Mouse (Mus musculus) kidney, adult 2 months (tissue): Measurements from ENCODE around the gene Anapc13. TPM values are rescaled to one million over a fixed set of nuclear protein-coding genes. Genes with fewer than 3 reads are reported as not detected.

Experiments used
- DNase-seq: peaks from one replicate; pipeline ENCODE4 v3.0.0; 2021
- H3K27ac ChIP-seq: fragments of 200-500 bp; 2 replicates; pipeline ENCODE4 v1.5.1; 2012; ENCODE audit warnings: low read depth, low read length, control low read depth, inconsistent platforms; ENCODE audit not compliant: insufficient read depth
- H3K27me3 ChIP-seq: fragments of 200-500 bp; replicated peaks from 2 replicates; pipeline ENCODE4 v1.6.1; 2012; ENCODE audit warnings: mild to moderate bottlenecking, moderate library complexity, low read length, inconsistent platforms; ENCODE audit not compliant: control insufficient read depth, insufficient read depth
- H3K36me3 ChIP-seq: fragments of 200-500 bp; 2 replicates; pipeline ENCODE4 v1.6.1; 2012; ENCODE audit warnings: mild to moderate bottlenecking, moderate library complexity, low read length, inconsistent platforms; ENCODE audit not compliant: control insufficient read depth, insufficient read depth
- H3K4me1 ChIP-seq: fragments of 200-500 bp; 2 replicates; pipeline ENCODE4 v1.6.1; 2011; ENCODE audit warnings: low read length; ENCODE audit not compliant: control insufficient read depth, insufficient read depth
- H3K4me3 ChIP-seq: fragments of 200-500 bp; 2 replicates; pipeline ENCODE4 v1.5.1; 2011; ENCODE audit warnings: mild to moderate bottlenecking, low read depth, low read length, control low read depth; ENCODE audit not compliant: insufficient read depth
- CTCF ChIP-seq: fragments of 200-500 bp; conservative IDR thresholded peaks from 2 replicates; pipeline ENCODE4 v1.5.1; 2011; ENCODE audit warnings: low read depth, mild to moderate bottlenecking, control low read depth, low read length, moderate library complexity, mixed read lengths; ENCODE audit not compliant: insufficient read depth, insufficient read length
- POLR2A ChIP-seq: fragments of 200-500 bp; IDR thresholded peaks from one replicate; pipeline ENCODE4 v1.6.1; 2011; ENCODE audit warnings: low read depth, low read length, control low read depth
- WGBS: fragments of 180-500 bp; shearing (Covaris S2); methylation state at CpG from one replicate; pipeline ENCODE4 v1.1.7; 2018; 5-methylcytosine and 5-hydroxymethylcytosine counted together
- polyA plus RNA-seq: library from polyadenylated mRNA; depleted of rRNA; stranded (reverse); fragments of >200 nt; gene quantifications from 2 replicates; pipeline ENCODE4 v1.2.3, GENCODE M21; 2012; rRNA removed

Gene Anapc13
- 136 and 225 TPM in 2 replicates for polyA plus RNA-seq

GRCm38 (mm10) chr9:102625983-102626838, at the start of gene Anapc13, which contains the start of gene Cep63:
Gene Anapc13, plus strand, starts transcription at chr9:102626296.
Gene Cep63, minus strand, starts transcription at chr9:102626534.
- Histone ChIP-seq H3K4me1 (peaks cover 14% of the 10 kb centered on the region), H3K27me3 (no peaks in the 10 kb centered on the region), H3K27ac (peak within 1 kb of the TSS; percentile 98), H3K4me3 (peak within 1 kb of the TSS; percentile 74), H3K36me3 (no peaks in the 10 kb centered on the region)
- TF ChIP-seq CTCF (no peak), POLR2A (peak; percentile 52)
- under 1% methylated on average over 84 of the region's 84 CpGs for WGBS
- peak; percentile 99 for DNase-seq

DNA sequence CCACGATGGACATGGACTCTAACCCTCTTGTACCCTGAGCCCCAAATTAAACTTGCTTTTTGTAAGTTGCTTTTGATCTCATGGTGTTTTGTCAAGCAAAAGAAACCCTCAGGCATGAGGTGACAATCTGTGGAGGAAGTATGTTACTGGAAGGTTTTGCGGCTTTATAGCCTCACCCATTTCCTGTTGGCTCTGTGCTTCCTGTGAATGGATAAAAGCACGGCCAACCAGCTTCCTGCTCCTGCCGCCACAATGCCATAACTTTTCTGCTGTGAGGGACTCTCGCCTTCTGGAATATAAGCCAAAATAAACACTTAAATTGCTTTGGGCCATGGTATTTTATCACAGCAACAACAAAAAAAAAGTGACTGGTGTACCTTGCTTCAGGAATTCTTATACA, 48.6 kb upstream of the Anapc13 start:
- 33% methylated on average over 5 of the region's 5 CpGs for WGBS
- Histone ChIP-seq H3K27me3 (no peaks in the 10 kb centered on the region), H3K4me3 (no peak overlapping the region), H3K27ac (no peak overlapping the region), H3K4me1 (no peaks in the 10 kb centered on the region), H3K36me3 (no peaks in the 10 kb centered on the region)
- TF ChIP-seq POLR2A (no peak), CTCF (no peak)
- peak; percentile 42 for DNase-seq

GRCm38 (mm10) chr9:102581921-102582469, 44.1 kb upstream of the Anapc13 start:
- Histone ChIP-seq H3K27me3 (no peaks in the 10 kb centered on the region), H3K4me1 (no peaks in the 10 kb centered on the region), H3K27ac (no peak overlapping the region), H3K36me3 (no peaks in the 10 kb centered on the region; the same call in 1 of the 2 replicates), H3K4me3 (no peak overlapping the region)
- TF ChIP-seq CTCF (no peak), POLR2A (no peak)
- DNase-seq = no peak
- WGBS = 78% methylated on average over 12 of the region's 12 CpGs

GRCm38 (mm10) chr9:102587347-102587746, 38.7 kb upstream of the Anapc13 start:
- DNase-seq = no peak
- Histone ChIP-seq H3K36me3 (peaks cover 5% of the 10 kb centered on the region), H3K27me3 (no peaks in the 10 kb centered on the region), H3K4me1 (no peaks in the 10 kb centered on the region), H3K4me3 (no peak overlapping the region), H3K27ac (no peak overlapping the region)
- WGBS = 85% methylated on average over 5 of the region's 5 CpGs
- no peak for TF ChIP-seq POLR2A
- no peak for TF ChIP-seq CTCF

DNA sequence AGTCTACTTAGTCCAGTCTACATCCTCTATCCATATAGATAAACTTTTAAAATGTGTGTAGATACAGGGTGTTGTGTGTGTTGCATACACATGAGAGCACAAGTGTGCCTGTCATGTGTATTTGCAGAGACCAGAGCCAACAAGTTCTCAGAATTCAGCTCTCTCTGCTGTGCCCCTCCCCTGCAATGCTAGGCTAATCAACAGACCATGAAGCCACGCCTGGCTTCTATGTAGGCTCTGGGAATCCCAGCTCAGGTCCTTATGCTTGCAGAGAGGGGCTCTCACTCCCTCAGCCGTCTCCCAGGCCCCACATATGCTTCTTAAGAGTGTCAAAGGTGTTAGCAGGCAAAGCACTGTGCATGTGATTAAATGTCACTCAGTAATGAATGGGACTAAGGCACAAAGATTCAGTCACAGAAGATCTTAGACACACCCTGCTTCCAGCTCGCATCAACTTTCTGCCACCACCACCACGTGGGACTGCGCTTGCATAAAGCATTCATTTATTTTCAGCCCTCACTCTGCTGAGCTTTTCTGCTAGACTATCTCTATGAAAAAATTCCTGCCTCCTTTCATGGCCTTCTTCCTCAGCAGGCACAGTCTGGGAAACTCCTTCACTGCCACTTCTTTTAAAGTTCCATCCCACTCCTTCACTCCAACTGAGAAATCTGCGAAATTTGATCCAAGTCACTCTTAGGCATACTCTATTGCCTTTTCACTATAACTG, 31.3 kb upstream of the Anapc13 start:
- Histone ChIP-seq H3K27me3 (no peaks in the 10 kb centered on the region), H3K27ac (no peak overlapping the region), H3K4me3 (no peak overlapping the region), H3K4me1 (no peaks in the 10 kb centered on the region), H3K36me3 (peaks cover 6% of the 10 kb centered on the region)
- TF ChIP-seq CTCF = no peak
- TF ChIP-seq POLR2A = no peak
- DNase-seq = peak; percentile 78
- WGBS = 56% methylated on average over 6 of the region's 6 CpGs

- 76% methylated on average over 8 of the region's 8 CpGs for WGBS
- H3K27ac ChIP-seq = no peak overlapping the region
- H3K4me1 ChIP-seq = no peaks in the 10 kb centered on the region
These were observed 30.2 kb upstream of the Anapc13 start for GRCm38 (mm10) chr9:102595662-102596436.

More at GRCm38 (mm10) chr9:102595662-102596436, 30.2 kb upstream of the Anapc13 start:
- peaks cover 6% of the 10 kb centered on the region for H3K36me3 ChIP-seq
- H3K27me3 ChIP-seq = no peaks in the 10 kb centered on the region
- TF ChIP-seq POLR2A (no peak), CTCF (no peak)
- DNase-seq = peak; percentile 8
- H3K4me3 ChIP-seq = no peak overlapping the region
